Mouse (Mus musculus): ENCODE data around the gene Trappc13.

GRCm38 (mm10) chr13:104172498-104172897, 5.8 kb downstream of the Trappc13 start:
- no peak for TF ChIP-seq POLR2A (IDR thresholded peaks at IDR 0.05; ENCODE audit: low read depth, low read length)
- no peak for TF ChIP-seq CTCF (IDR thresholded peaks at IDR 0.05; ENCODE audit: extremely low read depth, insufficient read depth, insufficient read length, insufficient replicate concordance)

Measured in spleen, adult 2 months (tissue).